Mouse (Mus musculus) bone marrow, adult 2 months (tissue): ENCODE data around the gene Hist1h4f.

Source experiments
- CTCF ChIP-seq: fragments of 200-500 bp; IDR thresholded peaks from 2 replicates; pipeline ENCODE4 v1.5.1; 2011; ENCODE audit warnings: low read length, control low read depth; ENCODE audit not compliant: control insufficient read depth, insufficient read depth
- POLR2A ChIP-seq: fragments of 200-500 bp; IDR thresholded peaks from 2 replicates; pipeline ENCODE4 v1.6.1; 2011; ENCODE audit warnings: low read depth, mild to moderate bottlenecking, control low read depth, low read length, borderline replicate concordance; ENCODE audit not compliant: control insufficient read depth

GRCm38 (mm10) chr13:23554925-23555838, 3.7 kb upstream of the Hist1h4f start:
- TF ChIP-seq CTCF (no peak), POLR2A (peak; percentile 99)
